Mouse (Mus musculus) neural tube, embryonic 14.5 days (tissue): ENCODE measurements at regions not wholly inside any gene's neighbourhood (a gene's known extent, or its start where the extent isn't known, plus 50 kb on each side); places are given as distances from the start of the nearest gene placed in this dataset.
A peak's percentile ranks its signal among the peaks of the same experiment; 100 is the strongest.

Experiments
- ATAC-seq: fragments of 200-750 bp; cut with Nextera tagmentation; 2 replicates; pipeline ENCODE4 v1.8.0; 2017; ENCODE audit warnings: low read depth, mild to moderate bottlenecking, moderate TSS enrichment, moderate library complexity
- H3K27ac ChIP-seq: fragments of 300-500 bp; sonication (generic); 2 replicates; pipeline ENCODE4 v1.5.1; 2014; ENCODE audit warnings: low read depth, mild to moderate bottlenecking, control low read depth, low read length, moderate library complexity, mixed read lengths
- H3K27me3 ChIP-seq: fragments of 300-500 bp; sonication (generic); 2 replicates; pipeline ENCODE4 v1.6.1; 2014; ENCODE audit warnings: low read length; ENCODE audit not compliant: control insufficient read depth, insufficient read depth
- H3K36me3 ChIP-seq: fragments of 300-500 bp; sonication (generic); 2 replicates; pipeline ENCODE4 v1.6.1; 2014; ENCODE audit warnings: low read length, mixed read lengths; ENCODE audit not compliant: control insufficient read depth, insufficient read depth
- H3K4me1 ChIP-seq: fragments of 300-500 bp; sonication (generic); 2 replicates; pipeline ENCODE4 v1.6.1; 2014; ENCODE audit warnings: low read length; ENCODE audit not compliant: control insufficient read depth, insufficient read depth
- H3K4me2 ChIP-seq: fragments of 300-500 bp; sonication (generic); 2 replicates; pipeline ENCODE4 v1.6.1; 2014; ENCODE audit warnings: mild to moderate bottlenecking, low read depth, low read length, control low read depth
- H3K4me3 ChIP-seq: fragments of 300-500 bp; sonication (generic); 2 replicates; pipeline ENCODE4 v1.5.1; 2014; ENCODE audit warnings: low read depth, low read length, control low read depth, mixed read lengths
- H3K9ac ChIP-seq: fragments of 300-500 bp; sonication (generic); replicated peaks from 2 replicates; pipeline ENCODE4 v1.6.1; 2014; ENCODE audit warnings: low read depth, mild to moderate bottlenecking, control low read depth, low read length, mixed read lengths
- H3K9me3 ChIP-seq: fragments of 300-500 bp; sonication (generic); 2 replicates; pipeline ENCODE4 v1.6.1; 2016; ENCODE audit warnings: low read length; ENCODE audit not compliant: control insufficient read depth
- WGBS: fragments of 180-500 bp; shearing (Covaris S2); extraction: QIAGEN DNeasy Blood & Tissue Kit; methylation state at CpG from one replicate; pipeline ENCODE4 v1.1.7; 2014; 5-methylcytosine and 5-hydroxymethylcytosine counted together

GRCm38 (mm10) chr13:59905488-59905887 is 82.5 kb upstream of the Tut7 start:
- 70% methylated on average over 3 of the region's 3 CpGs for WGBS
- Histone ChIP-seq H3K4me1 (no peaks in the 10 kb centered on the region), H3K9me3 (no peaks in the 10 kb centered on the region), H3K4me3 (no peak overlapping the region), H3K36me3 (no peaks in the 10 kb centered on the region), H3K27me3 (no peaks in the 10 kb centered on the region), H3K27ac (no peak overlapping the region), H3K4me2 (no peak overlapping the region), H3K9ac (no peak overlapping the region)
- ATAC-seq = no peak

GRCm38 (mm10) chr13:59904415-59904814 is 81.5 kb upstream of the Tut7 start:
- Histone ChIP-seq H3K27ac (no peak overlapping the region), H3K9ac (no peak overlapping the region), H3K9me3 (no peaks in the 10 kb centered on the region), H3K4me1 (no peaks in the 10 kb centered on the region), H3K4me2 (no peak overlapping the region), H3K27me3 (no peaks in the 10 kb centered on the region), H3K4me3 (no peak overlapping the region), H3K36me3 (no peaks in the 10 kb centered on the region)
- ATAC-seq = no peak
- 81% methylated on average over 1 of the region's 1 CpGs for WGBS

GRCm38 (mm10) chr13:59899521-59899920 is 76.6 kb upstream of the Tut7 start:
- H3K9me3 ChIP-seq = no peaks in the 10 kb centered on the region
- H3K27ac ChIP-seq = no peak overlapping the region
- H3K9ac ChIP-seq = no peak overlapping the region
- no peak overlapping the region for H3K4me3 ChIP-seq
- no peaks in the 10 kb centered on the region for H3K36me3 ChIP-seq
- no peak overlapping the region for H3K4me2 ChIP-seq
- 87% methylated on average over 7 of the region's 7 CpGs for WGBS
- no peak for ATAC-seq
- H3K4me1 ChIP-seq = no peaks in the 10 kb centered on the region
- no peaks in the 10 kb centered on the region for H3K27me3 ChIP-seq

GRCm38 (mm10) chr13:59895754-59896153 is 72.8 kb upstream of the Tut7 start:
- Histone ChIP-seq H3K4me2 (no peak overlapping the region), H3K27me3 (no peaks in the 10 kb centered on the region), H3K9ac (no peak overlapping the region), H3K36me3 (no peaks in the 10 kb centered on the region), H3K27ac (no peak overlapping the region), H3K4me1 (peaks cover 8% of the 10 kb centered on the region; the same call in 1 of the 2 replicates), H3K9me3 (no peaks in the 10 kb centered on the region), H3K4me3 (no peak overlapping the region)
- WGBS = 98% methylated on average over 2 of the region's 2 CpGs
- ATAC-seq = no peak

- ATAC-seq = no peak
- Histone ChIP-seq H3K27ac (no peak overlapping the region), H3K27me3 (no peaks in the 10 kb centered on the region), H3K4me1 (peaks cover 8% of the 10 kb centered on the region; the same call in 1 of the 2 replicates), H3K36me3 (no peaks in the 10 kb centered on the region), H3K9ac (no peak overlapping the region), H3K9me3 (no peaks in the 10 kb centered on the region), H3K4me2 (no peak overlapping the region), H3K4me3 (no peak overlapping the region)
- 62% methylated on average over 5 of the region's 5 CpGs for WGBS
Observed at GRCm38 (mm10) chr13:59894094-59894493, 71.1 kb upstream of the Tut7 start.

- H3K36me3 ChIP-seq = no peaks in the 10 kb centered on the region
- H3K27ac ChIP-seq = no peak overlapping the region
Observed at GRCm38 (mm10) chr13:59892961-59893360, 70.0 kb upstream of the Tut7 start.

GRCm38 (mm10) chr13:59892340-59892739 is 69.4 kb upstream of the Tut7 start:
- no peaks in the 10 kb centered on the region for H3K27me3 ChIP-seq
- WGBS = 7% methylated on average over 9 of the region's 9 CpGs
- peak; percentile 68 for ATAC-seq
- peaks cover 8% of the 10 kb centered on the region; the same call in 1 of the 2 replicates for H3K4me1 ChIP-seq
- no peak overlapping the region for H3K4me3 ChIP-seq
- no peaks in the 10 kb centered on the region for H3K9me3 ChIP-seq
- H3K9ac ChIP-seq = no peak overlapping the region
- H3K4me2 ChIP-seq = no peak overlapping the region
- H3K36me3 ChIP-seq = no peaks in the 10 kb centered on the region
- no peak overlapping the region for H3K27ac ChIP-seq

More at GRCm38 (mm10) chr13:59892961-59893360, 70.0 kb upstream of the Tut7 start:
- 35% methylated on average over 8 of the region's 8 CpGs for WGBS
- no peak overlapping the region for H3K9ac ChIP-seq
- H3K27me3 ChIP-seq = no peaks in the 10 kb centered on the region
- ATAC-seq = no peak
- no peaks in the 10 kb centered on the region for H3K9me3 ChIP-seq
- H3K4me3 ChIP-seq = no peak overlapping the region
- H3K4me1 ChIP-seq = peaks cover 8% of the 10 kb centered on the region; the same call in 1 of the 2 replicates
- no peak overlapping the region for H3K4me2 ChIP-seq

- WGBS = 41% methylated on average over 8 of the region's 8 CpGs
- H3K4me1 ChIP-seq = peaks cover 8% of the 10 kb centered on the region; the same call in 1 of the 2 replicates
- H3K27me3 ChIP-seq = no peaks in the 10 kb centered on the region
- H3K27ac ChIP-seq = no peak overlapping the region
- no peaks in the 10 kb centered on the region for H3K36me3 ChIP-seq
- no peak for ATAC-seq
- no peaks in the 10 kb centered on the region for H3K9me3 ChIP-seq
- no peak overlapping the region for H3K9ac ChIP-seq
- no peak overlapping the region for H3K4me2 ChIP-seq
- H3K4me3 ChIP-seq = no peak overlapping the region
Observed at GRCm38 (mm10) chr13:59891737-59892136, 68.8 kb upstream of the Tut7 start.

- peak; percentile 65; the same call in 1 of the 2 replicates for ATAC-seq
- H3K9me3 ChIP-seq = no peaks in the 10 kb centered on the region
- no peaks in the 10 kb centered on the region for H3K27me3 ChIP-seq
- WGBS = 22% methylated on average over 10 of the region's 10 CpGs
- no peak overlapping the region for H3K4me3 ChIP-seq
- H3K4me2 ChIP-seq = no peak overlapping the region
- no peak overlapping the region for H3K27ac ChIP-seq
- peaks cover 8% of the 10 kb centered on the region; the same call in 1 of the 2 replicates for H3K4me1 ChIP-seq
- H3K9ac ChIP-seq = no peak overlapping the region
- no peaks in the 10 kb centered on the region for H3K36me3 ChIP-seq
Observed at GRCm38 (mm10) chr13:59889468-59890117, 66.6 kb upstream of the Tut7 start.
